Mouse (Mus musculus) spleen, postnatal 36 days (tissue): Measurements from ENCODE around the gene Hist1h3e.
A peak's percentile ranks its signal among the peaks of the same experiment; 100 is the strongest.
"Not testable (repeated sequence)": the region's sequence is repeated elsewhere in the genome, so short reads cannot be mapped to it uniquely, and the experiment has no call there.

Source experiments
- DNase-seq, 2 experiments: peaks; one replicate each; pipeline ENCODE4 v3.0.0; 2022; ENCODE audit warnings: low spot score in 2 of 2, mixed read lengths in 1 of 2

Hist1h3e gene

GRCm38 (mm10) chr13:23561883-23562659 is at the start of gene Hist1h3e:
Hist1h3e (minus strand) TSS chr13:23562369.
- peak; percentile 94 to 96 for DNase-seq

DNA sequence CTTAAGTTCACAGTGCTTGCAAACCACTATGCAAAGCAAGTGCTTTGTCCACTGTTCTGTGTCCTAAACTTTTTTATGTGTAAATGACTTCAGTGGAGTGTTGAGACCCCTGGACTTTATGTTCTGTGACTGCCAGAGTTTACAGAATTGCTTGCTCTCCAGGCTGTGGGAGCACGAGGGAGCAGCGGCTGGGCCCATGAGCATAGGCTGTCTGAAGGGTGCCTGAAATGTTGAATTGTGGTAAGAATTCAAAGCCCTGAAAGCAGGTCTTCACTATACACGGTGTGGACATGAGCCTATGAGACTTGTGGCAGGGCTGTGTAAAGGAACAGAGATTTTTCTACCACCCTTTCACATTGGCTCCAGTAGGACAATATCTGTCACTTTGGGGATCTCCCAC is 49.5 kb upstream of the Hist1h3e start:
- DNase-seq, result no peak

- DNase-seq, result no peak
Measured at GRCm38 (mm10) chr13:23610393-23610792, 48.2 kb upstream of the Hist1h3e start.

DNA sequence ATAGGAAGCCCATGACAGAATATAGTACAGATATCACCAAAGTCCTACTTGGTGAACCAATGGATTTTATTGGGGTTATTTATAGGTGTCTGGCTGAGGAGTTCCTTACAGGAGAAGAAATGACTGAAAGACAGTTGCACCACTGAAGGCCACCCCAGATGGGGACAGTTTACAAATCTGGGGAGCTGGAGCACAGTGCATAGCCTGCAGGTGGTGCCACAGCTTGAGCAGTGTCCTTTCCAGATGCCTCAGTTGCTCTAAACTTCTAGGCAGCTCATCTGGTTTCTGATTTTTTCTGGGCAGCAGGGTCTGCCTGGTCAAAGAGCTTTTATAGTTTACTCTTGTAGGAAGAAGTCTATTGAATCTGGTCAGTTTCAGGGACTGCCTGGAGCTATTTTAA is 47.7 kb upstream of the Hist1h3e start:
- no peak for DNase-seq

- peak in 1 of 2 experiments; percentile 41 for DNase-seq
Measured at GRCm38 (mm10) chr13:23609209-23609608, 47.0 kb upstream of the Hist1h3e start.

DNA sequence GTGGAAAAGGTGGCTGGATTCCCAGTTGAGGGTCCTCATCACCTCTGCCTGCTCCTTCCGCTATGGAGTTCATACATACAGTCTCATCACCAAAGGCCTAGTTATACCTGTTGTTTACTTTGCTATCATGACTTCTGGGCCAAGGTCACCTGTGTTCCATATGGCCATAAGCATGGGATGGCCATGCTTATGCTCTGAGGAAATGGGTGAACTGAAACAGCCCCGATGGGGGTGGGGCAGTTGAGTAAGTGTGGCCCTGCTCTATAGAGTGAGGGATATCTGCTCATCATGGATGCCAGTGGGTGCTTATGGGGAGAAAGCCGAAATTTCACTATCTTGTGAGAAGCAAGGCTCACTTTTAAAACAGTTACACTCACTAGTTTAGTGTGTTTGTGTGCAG is 42.9 kb upstream of the Hist1h3e start:
- DNase-seq, result no peak

DNA sequence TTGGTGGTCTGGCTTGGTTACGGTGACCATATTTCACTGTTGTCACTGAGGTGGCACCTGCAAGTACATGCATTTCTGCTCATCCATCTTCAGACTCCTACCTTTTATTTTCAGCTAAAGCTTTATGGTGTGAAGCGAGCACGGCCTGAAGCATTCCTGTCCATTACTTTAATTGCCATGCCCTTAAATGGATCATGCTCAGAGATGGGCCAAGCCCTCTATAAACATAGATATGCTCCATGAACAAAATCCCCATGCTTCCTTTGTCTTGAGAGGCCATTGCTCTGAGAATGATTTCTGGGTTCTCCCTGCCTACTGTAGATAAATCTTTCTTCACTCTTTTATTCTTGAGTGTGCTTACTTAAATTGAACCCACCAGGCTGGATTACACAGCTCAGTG is 42.3 kb upstream of the Hist1h3e start:
- DNase-seq, result no peak

DNA sequence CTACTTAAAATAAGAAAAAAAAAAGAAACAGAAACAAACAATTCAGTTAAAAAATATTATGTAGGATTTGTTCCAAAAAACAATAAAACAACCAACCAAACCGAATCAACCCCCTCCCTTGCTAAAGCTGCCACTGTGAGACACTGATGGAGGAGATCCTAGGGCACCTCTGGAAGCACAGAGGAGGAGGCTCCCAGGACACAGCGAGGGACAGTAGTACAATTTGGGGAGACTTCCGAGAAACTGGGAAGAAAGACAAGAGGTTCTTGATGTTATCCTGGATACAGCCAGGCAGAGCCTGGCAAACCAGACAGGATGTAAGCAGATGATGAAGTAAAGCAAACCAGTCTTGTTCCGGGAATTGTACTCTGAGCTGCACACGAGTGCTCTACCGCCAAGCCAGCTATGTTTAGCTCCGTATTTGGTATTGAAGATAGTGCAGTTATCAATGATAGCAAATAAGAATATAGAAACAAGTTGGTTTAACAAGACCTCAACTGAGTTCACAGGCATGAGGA is 41.1 kb upstream of the Hist1h3e start:
- no peak for DNase-seq

DNA sequence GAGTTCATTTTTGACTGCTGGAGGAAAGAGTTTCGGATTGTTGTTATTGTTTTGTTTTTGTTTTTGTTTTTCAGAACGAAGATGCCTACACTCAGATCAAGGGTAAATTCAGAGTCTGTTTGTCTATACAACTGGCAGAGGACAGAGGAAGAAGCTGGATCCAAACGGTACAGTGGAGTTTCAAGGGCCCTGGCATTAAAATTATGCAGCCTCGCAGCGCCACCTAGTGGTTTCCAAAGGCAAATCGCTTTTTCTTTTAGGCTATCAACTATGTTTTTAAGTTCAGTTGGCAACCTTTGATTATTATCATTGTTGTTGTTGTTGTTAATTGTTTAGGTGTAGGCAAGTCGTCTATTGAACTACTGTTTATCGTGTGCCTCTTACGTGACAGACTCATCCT is 35.8 kb upstream of the Hist1h3e start:
- DNase-seq, result peak; percentile 64 to 77

DNA sequence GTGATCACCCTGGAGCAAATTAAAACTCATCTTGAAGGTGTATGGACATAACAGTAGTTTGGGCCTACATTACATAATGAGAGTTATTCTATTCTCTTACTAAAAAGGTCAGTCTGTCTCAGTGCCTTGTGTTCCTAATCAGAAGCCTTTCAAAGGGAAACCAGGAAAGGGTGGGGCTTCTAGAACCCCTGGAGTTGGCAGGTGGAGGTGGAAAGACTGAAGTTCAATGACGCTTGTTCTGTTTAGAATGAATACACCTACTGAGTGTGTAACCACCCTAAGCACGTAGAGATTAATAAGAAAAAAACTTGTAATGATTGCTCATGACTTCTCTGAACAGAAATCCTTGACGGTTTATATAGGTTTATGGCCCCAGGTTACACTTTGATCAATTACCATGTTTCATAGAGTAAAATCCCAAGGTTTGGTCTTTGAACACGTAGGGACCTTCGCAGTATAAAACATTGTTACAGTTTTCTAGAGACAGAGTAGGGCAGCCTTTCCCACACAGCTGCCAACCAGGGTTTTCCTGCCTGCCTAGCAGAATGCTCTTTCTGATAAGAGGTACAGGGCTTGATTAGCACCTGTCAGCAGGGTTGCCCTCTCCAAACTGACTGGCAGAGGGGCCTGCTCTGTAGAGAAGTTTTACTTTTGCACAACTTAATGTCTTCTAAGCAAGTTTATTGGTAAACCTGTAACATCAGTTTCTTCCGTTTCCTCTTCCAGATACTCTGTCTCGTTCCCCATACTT is 33.6 kb upstream of the Hist1h3e start:
- DNase-seq, result peak; percentile 31 to 61

GRCm38 (mm10) chr13:23595185-23595584 is 33.0 kb upstream of the Hist1h3e start:
- no peak for DNase-seq

DNA sequence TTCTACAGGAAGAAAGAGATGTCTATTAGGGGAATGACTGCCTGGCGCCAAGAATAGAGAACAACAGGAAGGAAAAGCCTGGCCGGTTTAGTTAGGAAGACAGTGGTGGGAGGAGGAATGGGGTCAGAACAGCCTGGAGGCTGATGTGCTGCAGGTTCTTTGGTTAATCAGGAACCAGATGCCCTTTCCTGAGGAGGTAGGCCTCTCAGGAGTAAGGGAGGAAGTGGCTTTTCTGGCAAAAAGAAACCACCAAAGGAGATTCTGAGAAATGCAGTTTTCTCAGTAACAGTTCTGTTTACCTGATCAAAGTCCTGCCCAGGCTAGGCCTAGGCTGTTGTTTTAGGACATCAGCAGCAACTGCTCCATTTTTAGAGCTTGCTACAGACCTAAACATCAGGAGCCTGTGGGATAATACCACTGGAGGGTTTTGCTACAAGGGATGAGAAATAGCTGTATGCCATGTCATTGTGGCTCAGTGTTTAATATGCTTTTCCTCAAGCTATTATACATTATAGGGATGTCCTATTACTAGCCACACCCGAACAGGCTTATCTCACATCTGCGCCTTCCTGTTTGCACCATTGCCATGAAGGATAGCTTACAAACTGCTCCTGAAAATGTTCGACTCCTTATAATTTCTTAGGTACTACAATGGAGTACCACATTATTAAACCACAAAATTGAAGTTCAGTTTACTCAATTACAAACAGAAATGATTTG is 31.0 kb upstream of the Hist1h3e start:
- DNase-seq, result no peak

DNA sequence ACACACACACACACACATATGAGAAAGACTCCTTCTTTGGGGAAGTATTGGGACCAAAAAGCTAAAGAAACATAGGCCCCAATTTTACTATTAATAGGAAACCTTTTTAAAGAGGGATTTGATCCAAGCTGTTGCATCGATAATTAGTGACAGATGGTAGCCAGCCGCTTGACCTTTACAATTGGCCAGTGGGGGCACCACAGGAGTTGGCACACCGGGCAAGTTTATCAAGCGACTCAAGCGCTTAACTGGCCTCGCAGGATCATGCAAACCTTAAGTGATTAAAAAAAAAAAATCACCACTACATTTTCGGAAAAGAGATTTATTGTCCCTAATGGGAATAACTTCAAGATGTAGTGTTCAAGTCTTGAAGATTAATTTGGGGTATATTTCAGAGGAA is 30.4 kb upstream of the Hist1h3e start:
- DNase-seq, result no peak

GRCm38 (mm10) chr13:23591886-23592285 is 29.7 kb upstream of the Hist1h3e start:
- not testable (repeated sequence) for DNase-seq

DNA sequence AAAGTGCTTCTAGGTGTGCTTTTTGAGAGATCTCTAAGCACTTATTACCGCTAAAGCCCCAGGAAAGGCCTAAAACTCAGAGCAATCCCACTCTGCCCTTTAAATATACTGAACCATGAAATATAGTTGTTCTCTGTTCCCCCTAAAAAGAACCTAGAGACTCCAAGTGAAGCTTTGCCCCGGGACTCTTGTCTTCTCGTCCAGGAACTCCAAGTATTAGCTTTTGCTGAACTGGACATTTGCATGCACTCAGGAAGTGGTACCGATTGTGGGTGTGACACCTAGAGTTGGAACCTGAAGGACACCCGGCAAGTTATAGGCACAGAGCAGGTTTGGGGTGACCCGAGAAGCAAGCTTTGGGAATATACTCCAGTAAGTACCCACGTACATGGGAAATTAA is 29.0 kb upstream of the Hist1h3e start:
- DNase-seq, result no peak

GRCm38 (mm10) chr13:23586940-23587225 is 24.7 kb upstream of the Hist1h3e start:
- DNase-seq, result no peak

- no peak for DNase-seq
Measured at GRCm38 (mm10) chr13:23586099-23586939, 24.1 kb upstream of the Hist1h3e start.

DNA sequence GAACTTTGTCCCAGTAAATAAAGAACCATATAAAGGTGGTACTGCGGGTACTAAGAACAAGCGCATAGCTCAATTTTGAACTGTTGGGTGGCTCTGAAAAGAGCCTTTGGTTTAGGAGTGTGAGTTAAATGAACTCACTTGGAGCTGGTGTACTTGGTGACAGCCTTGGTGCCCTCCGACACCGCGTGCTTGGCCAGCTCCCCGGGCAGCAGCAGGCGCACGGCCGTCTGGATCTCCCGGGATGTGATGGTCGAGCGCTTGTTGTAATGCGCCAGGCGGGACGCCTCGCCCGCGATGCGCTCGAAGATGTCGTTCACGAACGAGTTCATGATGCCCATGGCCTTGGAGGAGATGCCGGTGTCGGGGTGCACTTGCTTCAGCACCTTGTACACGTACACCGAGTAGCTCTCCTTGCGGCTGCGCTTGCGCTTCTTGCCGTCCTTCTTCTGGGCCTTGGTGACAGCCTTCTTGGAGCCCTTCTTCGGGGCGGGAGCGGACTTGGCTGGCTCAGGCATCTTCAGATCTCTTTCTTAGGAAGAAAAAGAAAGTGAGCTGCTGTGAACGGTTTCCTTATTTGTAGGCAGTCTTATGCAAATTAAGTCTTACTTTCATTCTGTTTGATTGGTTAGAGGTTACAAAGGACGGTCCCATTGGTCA is 23.4 kb upstream of the Hist1h3e start:
- peak; percentile 76 to 86 for DNase-seq

- peak; percentile 74 to 83 for DNase-seq
Measured at GRCm38 (mm10) chr13:23585029-23585441, 22.9 kb upstream of the Hist1h3e start.

GRCm38 (mm10) chr13:23584331-23584730 is 22.2 kb upstream of the Hist1h3e start:
- DNase-seq, result no peak
